ENCODE assay signal across 24 mouse cellular contexts in genomic region chr7:35771106-35771505, GRCm38 (mm10).
"Had no signal": no experiment of that assay in that cellular context is flagged by ENCODE, and none has a peak within 500 bp of the region (broad histone marks: within the 10 kb centered on the region; RNA-seq: fewer than 3 reads in every experiment).

No protein-coding gene starts in this region.

- H3K9ac ChIP-seq: heart, embryonic 12.5 days; hindbrain, embryonic 13.5 days; hindbrain, embryonic 15.5 days; kidney, embryonic 15.5 days; limb, embryonic 13.5 days; limb, embryonic 15.5 days; liver, embryonic 14.5 days had no signal

- H3K4me3 ChIP-seq: heart, adult 2 months; heart, embryonic 12.5 days; hindbrain, embryonic 13.5 days; hindbrain, embryonic 15.5 days; kidney, embryonic 15.5 days; limb, embryonic 13.5 days; limb, embryonic 15.5 days had no signal

- H3K9me3 ChIP-seq: hindbrain, embryonic 13.5 days; hindbrain, embryonic 15.5 days; kidney, embryonic 15.5 days; limb, embryonic 13.5 days; limb, embryonic 15.5 days had no signal

- H3K4me1 ChIP-seq: heart, embryonic 12.5 days; hindbrain, embryonic 13.5 days; hindbrain, embryonic 15.5 days; kidney, embryonic 15.5 days; limb, embryonic 13.5 days; limb, embryonic 15.5 days had no signal

- ATAC-seq: hindbrain, postnatal 0 days; intestine, embryonic 16.5 days had no signal

- H3K27ac ChIP-seq: heart, adult 2 months; hindbrain, embryonic 13.5 days; hindbrain, embryonic 15.5 days; hindbrain, postnatal 0 days; kidney, embryonic 15.5 days; kidney, postnatal 0 days; limb, embryonic 13.5 days; limb, embryonic 15.5 days; liver, embryonic 14.5 days had no signal

- H3K27me3 ChIP-seq: heart, embryonic 12.5 days; hindbrain, embryonic 13.5 days; hindbrain, embryonic 15.5 days; kidney, embryonic 15.5 days; limb, embryonic 13.5 days; limb, embryonic 15.5 days had no signal

- H3K4me2 ChIP-seq: heart, embryonic 12.5 days; hindbrain, embryonic 13.5 days; hindbrain, embryonic 15.5 days; kidney, embryonic 15.5 days; limb, embryonic 13.5 days; limb, embryonic 15.5 days had no signal

- DNase-seq: gastrocnemius, postnatal 14 days; gastrocnemius, postnatal 36 days; heart, adult 11 months; heart, adult 2 months; heart, postnatal 10 days; heart, postnatal 4 days; kidney, adult 11 months; kidney, adult 2 months; kidney, adult 9 months; kidney, postnatal 14 days; kidney, postnatal 36 days; layer of hippocampus, adult 9-11 months; layer of hippocampus, postnatal 36 days; left cerebral cortex, postnatal 4 days had no signal
